Mouse (Mus musculus): ENCODE results near the gene Cd164.

DNA sequence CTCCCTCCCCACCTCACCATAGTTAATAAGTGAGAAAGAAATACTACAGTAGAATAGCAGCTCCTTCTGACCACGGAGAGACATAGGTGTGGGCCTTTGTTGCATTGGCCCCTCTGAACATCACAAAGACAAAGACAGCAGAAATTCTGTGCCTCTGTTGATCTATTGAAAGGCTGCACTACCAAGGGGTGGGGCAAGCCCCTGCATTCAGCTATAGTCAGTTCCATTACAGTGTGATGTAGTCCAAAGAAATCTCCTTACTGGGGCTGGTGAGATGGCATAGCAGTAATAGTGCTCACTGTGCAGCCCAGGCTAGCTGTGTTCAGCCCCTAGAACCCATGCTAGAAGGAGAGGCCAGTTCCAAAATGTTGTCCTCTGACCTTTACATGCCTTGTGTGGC is 14.2 kb upstream of the Cd164 start:
- TF ChIP-seq POLR2A (IDR thresholded peaks at IDR 0.05; ENCODE audit: low read depth, low read length): no peak
- no peak for TF ChIP-seq CTCF (conservative IDR thresholded peaks at IDR 0.05; ENCODE audit: insufficient read depth, insufficient read length, low read depth, low read length)
